Mouse (Mus musculus): ENCODE results near the gene Atp2c2. TPM values are rescaled to one million over a fixed set of nuclear protein-coding genes. Genes with fewer than 3 reads are reported as not detected.

The Atp2c2 gene
- polyA plus RNA-seq, 2 experiments from 2014 or later, result not detected

GRCm38 (mm10) chr8:119743291-119744026, 43.6 kb downstream of the Atp2c2 start:
- ATAC-seq, result no peak

GRCm38 (mm10) chr8:119744604-119745003, 44.8 kb downstream of the Atp2c2 start:
- ATAC-seq, result no peak

GRCm38 (mm10) chr8:119755238-119756146, 55.7 kb downstream of the Atp2c2 start:
- peak; percentile 46 for ATAC-seq

GRCm38 (mm10) chr8:119756147-119756461, 56.3 kb downstream of the Atp2c2 start:
- peak; percentile 19 for ATAC-seq

GRCm38 (mm10) chr8:119756538-119756937, 56.7 kb downstream of the Atp2c2 start:
- no peak for ATAC-seq

GRCm38 (mm10) chr8:119761692-119762091, 61.9 kb downstream of the Atp2c2 start:
- ATAC-seq, result no peak

- ATAC-seq, result no peak
Measured at GRCm38 (mm10) chr8:119762226-119763220, 62.7 kb downstream of the Atp2c2 start.

GRCm38 (mm10) chr8:119765311-119765710, 65.5 kb downstream of the Atp2c2 start:
- ATAC-seq, result no peak

- ATAC-seq, result no peak
Measured at GRCm38 (mm10) chr8:119765761-119766444, 66.1 kb downstream of the Atp2c2 start.

- ATAC-seq, result no peak
Measured at GRCm38 (mm10) chr8:119776668-119777245, 76.9 kb downstream of the Atp2c2 start.

- no peak for ATAC-seq
Measured at GRCm38 (mm10) chr8:119777765-119778164, 78.0 kb downstream of the Atp2c2 start.

- ATAC-seq, result peak; percentile 97
Measured at GRCm38 (mm10) chr8:119778263-119778662, 78.5 kb downstream of the Atp2c2 start, which contains the start of gene Tldc1. Gene Tldc1 (minus strand): TSS chr8:119778416.

- ATAC-seq, result peak; percentile 21
Measured at GRCm38 (mm10) chr8:119779013-119779737, 79.4 kb downstream of the Atp2c2 start.

GRCm38 (mm10) chr8:119780402-119781049, 80.7 kb downstream of the Atp2c2 start:
- ATAC-seq, result no peak

GRCm38 (mm10) chr8:119781086-119781840, 81.5 kb downstream of the Atp2c2 start:
- no peak for ATAC-seq

- ATAC-seq, result no peak
Measured at GRCm38 (mm10) chr8:119782715-119783114, 82.9 kb downstream of the Atp2c2 start.

GRCm38 (mm10) chr8:119783579-119783978, 83.8 kb downstream of the Atp2c2 start:
- no peak for ATAC-seq

GRCm38 (mm10) chr8:119784141-119784574, 84.3 kb downstream of the Atp2c2 start:
- ATAC-seq, result peak; percentile 72

GRCm38 (mm10) chr8:119784676-119785075, 84.9 kb downstream of the Atp2c2 start:
- ATAC-seq, result no peak

Measured in activated CD4-positive, CD25-positive, alpha-beta regulatory T cell, adult 4 months (primary cell).